Mouse (Mus musculus) ES-Bruce4 (cell line): ENCODE results near the gene Bbs7. TPM values are rescaled to one million over a fixed set of nuclear protein-coding genes. Genes with fewer than 3 reads are reported as not detected.

Experiments used
- H3K27ac ChIP-seq: 2 replicates; pipeline ENCODE4 v1.5.1; 2012; ENCODE audit warnings: low read length, inconsistent platforms; ENCODE audit not compliant: insufficient read depth
- H3K27me3 ChIP-seq: 2 replicates; pipeline ENCODE4 v1.6.1; 2012; ENCODE audit warnings: mild to moderate bottlenecking, low read length, inconsistent platforms; ENCODE audit not compliant: control insufficient read depth, poor library complexity, insufficient read depth, severe bottlenecking
- H3K36me3 ChIP-seq: 2 replicates; pipeline ENCODE4 v1.6.1; 2012; ENCODE audit warnings: inconsistent platforms, mild to moderate bottlenecking, low read length, moderate library complexity; ENCODE audit not compliant: control insufficient read depth, poor library complexity, insufficient read depth, severe bottlenecking
- H3K4me1 ChIP-seq: one replicate; pipeline ENCODE4 v1.8.1; 2011; ENCODE audit warnings: low read length; ENCODE audit not compliant: control insufficient read depth, insufficient read depth
- H3K4me3 ChIP-seq: 2 replicates; pipeline ENCODE4 v1.5.1; 2011; ENCODE audit warnings: low read depth, mild to moderate bottlenecking, low read length
- H3K9ac ChIP-seq: 2 replicates; pipeline ENCODE4 v1.6.1; 2012; ENCODE audit warnings: low read depth, mild to moderate bottlenecking, inconsistent platforms; ENCODE audit not compliant: poor library complexity, severe bottlenecking
- H3K9me3 ChIP-seq: replicated peaks from 2 replicates; pipeline ENCODE4 v1.6.1; 2012; ENCODE audit warnings: mild to moderate bottlenecking, low read length, inconsistent platforms; ENCODE audit not compliant: control insufficient read depth, poor library complexity, insufficient read depth, severe bottlenecking
- CTCF ChIP-seq: IDR thresholded peaks from one replicate; pipeline ENCODE4 v1.8.1; 2011; ENCODE audit warnings: low read depth, low read length
- EP300 ChIP-seq: IDR thresholded peaks from 2 replicates; pipeline ENCODE4 v1.6.1; 2011; ENCODE audit warnings: low read depth, low read length; ENCODE audit not compliant: insufficient read depth
- POLR2A ChIP-seq: IDR thresholded peaks from one replicate; pipeline ENCODE4 v1.8.1; 2011; ENCODE audit warnings: low read length; ENCODE audit not compliant: insufficient read depth
- polyA plus RNA-seq: library from polyadenylated mRNA; stranded (reverse); fragments of >200 nt; gene quantifications from 2 replicates; pipeline ENCODE4 v1.2.4, GENCODE M21; 2011; ENCODE audit warnings: low read depth; ENCODE audit not compliant: missing spikeins, insufficient read depth, insufficient read length

Bbs7 gene
- polyA plus RNA-seq, 1 experiment = 12.7 TPM

- Histone ChIP-seq H3K4me3 (no peak overlapping the region), H3K27me3 (no peaks in the 10 kb centered on the region), H3K4me1 (no peaks in the 10 kb centered on the region), H3K9ac (no peak overlapping the region), H3K9me3 (no peaks in the 10 kb centered on the region), H3K36me3 (peaks cover 58% of the 10 kb centered on the region), H3K27ac (no peak overlapping the region)
- TF ChIP-seq CTCF (no peak), EP300 (no peak), POLR2A (no peak)
These were observed 53.7 kb downstream of the Bbs7 start for GRCm38 (mm10) chr3:36559606-36560005.

GRCm38 (mm10) chr3:36557601-36558000 is 55.7 kb downstream of the Bbs7 start:
- Histone ChIP-seq H3K36me3 (peaks cover 49% of the 10 kb centered on the region), H3K4me1 (no peaks in the 10 kb centered on the region), H3K27me3 (no peaks in the 10 kb centered on the region), H3K27ac (no peak overlapping the region), H3K9ac (no peak overlapping the region), H3K9me3 (no peaks in the 10 kb centered on the region), H3K4me3 (no peak overlapping the region)
- TF ChIP-seq EP300 = no peak
- TF ChIP-seq CTCF = no peak
- TF ChIP-seq POLR2A = no peak

- Histone ChIP-seq H3K27ac (no peak within 1 kb of the TSS), H3K36me3 (peaks cover 29% of the 10 kb centered on the region), H3K4me1 (no peaks in the 10 kb centered on the region), H3K9ac (peak within 1 kb of the TSS; percentile 58), H3K4me3 (peak within 1 kb of the TSS; percentile 94), H3K27me3 (no peaks in the 10 kb centered on the region; the same call in 1 of the 2 replicates), H3K9me3 (no peaks in the 10 kb centered on the region)
- TF ChIP-seq POLR2A (no peak), EP300 (no peak), CTCF (no peak)
These were observed 60.8 kb downstream of the Bbs7 start, which contains the start of gene Exosc9 for GRCm38 (mm10) chr3:36552406-36553047. Exosc9 (plus strand) TSS chr3:36552606.

GRCm38 (mm10) chr3:36551851-36552384 is 61.4 kb downstream of the Bbs7 start:
- H3K27me3 ChIP-seq = no peaks in the 10 kb centered on the region; the same call in 1 of the 2 replicates
- TF ChIP-seq POLR2A (no peak), EP300 (no peak), CTCF (no peak)
- no peaks in the 10 kb centered on the region for H3K4me1 ChIP-seq
- no peaks in the 10 kb centered on the region for H3K9me3 ChIP-seq
- H3K9ac ChIP-seq = peak overlapping the region; percentile 58; the same call in 1 of the 2 replicates
- H3K4me3 ChIP-seq = peak overlapping the region; percentile 94
- H3K36me3 ChIP-seq = peaks cover 23% of the 10 kb centered on the region
- no peak overlapping the region for H3K27ac ChIP-seq

GRCm38 (mm10) chr3:36551343-36551742 is 61.9 kb downstream of the Bbs7 start:
- H3K4me3 ChIP-seq = no peak overlapping the region
- H3K27ac ChIP-seq = no peak overlapping the region
- H3K9ac ChIP-seq = no peak overlapping the region
- no peaks in the 10 kb centered on the region; the same call in 1 of the 2 replicates for H3K27me3 ChIP-seq
- no peak for TF ChIP-seq EP300
- no peaks in the 10 kb centered on the region for H3K4me1 ChIP-seq
- H3K9me3 ChIP-seq = no peaks in the 10 kb centered on the region
- peaks cover 23% of the 10 kb centered on the region for H3K36me3 ChIP-seq

- H3K27ac ChIP-seq = no peak overlapping the region
- no peak for TF ChIP-seq CTCF
- TF ChIP-seq POLR2A = no peak
- TF ChIP-seq EP300 = no peak
- no peak overlapping the region for H3K9ac ChIP-seq
- no peaks in the 10 kb centered on the region; the same call in 1 of the 2 replicates for H3K27me3 ChIP-seq
- H3K9me3 ChIP-seq = no peaks in the 10 kb centered on the region
- no peaks in the 10 kb centered on the region for H3K4me1 ChIP-seq
- H3K36me3 ChIP-seq = no peaks in the 10 kb centered on the region
- no peak overlapping the region for H3K4me3 ChIP-seq
These were observed 68.3 kb downstream of the Bbs7 start for GRCm38 (mm10) chr3:36544961-36545360.
